Mouse (Mus musculus) embryonic facial prominence, embryonic 10.5 days (tissue): ENCODE results near the gene Snx20. TPM values are rescaled to one million over a fixed set of nuclear protein-coding genes. Genes with fewer than 3 reads are reported as not detected.

Experiments used
- DNase-seq: peaks from one replicate; pipeline ENCODE4 v3.0.0-alpha.2; 2017; ENCODE audit warnings: low spot score
- H3K27ac ChIP-seq: fragments of 300-500 bp; sonication (generic); replicated peaks from 2 replicates; pipeline ENCODE4 v1.5.1; 2016; ENCODE audit warnings: mild to moderate bottlenecking
- H3K27me3 ChIP-seq: fragments of 300-500 bp; sonication (generic); replicated peaks from 2 replicates; pipeline ENCODE4 v1.6.1; 2016; ENCODE audit warnings: low read depth, mild to moderate bottlenecking; ENCODE audit not compliant: poor library complexity, severe bottlenecking
- H3K36me3 ChIP-seq: fragments of 300-500 bp; sonication (generic); replicated peaks from 2 replicates; pipeline ENCODE4 v1.6.1; 2016; ENCODE audit warnings: mild to moderate bottlenecking, moderate library complexity
- H3K4me1 ChIP-seq: fragments of 300-500 bp; sonication (generic); 2 replicates; pipeline ENCODE4 v1.6.1; 2016
- H3K4me3 ChIP-seq: fragments of 300-500 bp; sonication (generic); 2 replicates; pipeline ENCODE4 v1.5.1; 2016; ENCODE audit warnings: mild to moderate bottlenecking, moderate library complexity
- H3K9me3 ChIP-seq: fragments of 300-500 bp; sonication (generic); 2 replicates; pipeline ENCODE4 v1.6.1; 2016; ENCODE audit warnings: mild to moderate bottlenecking
- WGBS: fragments of 180-500 bp; shearing (Covaris S2); methylation state at CpG from one replicate; pipeline ENCODE4 v1.1.7; 2016; 5-methylcytosine and 5-hydroxymethylcytosine counted together
- polyA plus RNA-seq: library from polyadenylated mRNA; unstranded; fragments of >200 nt; fragmentation: Nextera tagmentation; extraction: Ambion mirVana; gene quantifications from 2 replicates; pipeline ENCODE4 v1.2.1, GENCODE M21; 2016

The Snx20 gene
- polyA plus RNA-seq, 1 experiment from 2014 or later = 0.65 TPM

- Histone ChIP-seq H3K9me3 (no peaks in the 10 kb centered on the region), H3K4me3 (no peak overlapping the region), H3K27me3 (peaks cover 21% of the 10 kb centered on the region; the same call in 1 of the 2 replicates), H3K27ac (no peak overlapping the region), H3K36me3 (no peaks in the 10 kb centered on the region), H3K4me1 (peaks cover 15% of the 10 kb centered on the region)
- 79% methylated on average over 5 of the region's 5 CpGs for WGBS
- no peak for DNase-seq
These were observed 20.9 kb downstream of the Snx20 start for GRCm38 (mm10) chr8:88614981-88615380.

- Histone ChIP-seq H3K27ac (no peak overlapping the region), H3K9me3 (no peaks in the 10 kb centered on the region), H3K36me3 (no peaks in the 10 kb centered on the region), H3K4me3 (no peak overlapping the region), H3K4me1 (peaks cover 34% of the 10 kb centered on the region), H3K27me3 (0 out of 2 replicates have a peak, but pooled peaks cover 3% of the 10 kb centered on the region)
- DNase-seq = no peak
- WGBS = 69% methylated on average over 6 of the region's 6 CpGs
These were observed 25.7 kb downstream of the Snx20 start for GRCm38 (mm10) chr8:88610271-88610670.

GRCm38 (mm10) chr8:88609036-88609435 lies 26.9 kb downstream of the Snx20 start:
- H3K36me3 ChIP-seq = no peaks in the 10 kb centered on the region
- H3K4me1 ChIP-seq = peaks cover 46% of the 10 kb centered on the region
- 80% methylated on average over 8 of the region's 8 CpGs for WGBS
- no peak for DNase-seq
- no peaks in the 10 kb centered on the region for H3K9me3 ChIP-seq
- H3K4me3 ChIP-seq = no peak overlapping the region
- H3K27ac ChIP-seq = 0 out of 2 replicates have a peak overlapping the region, but pooled peaks have one; percentile 20
- 0 out of 2 replicates have a peak, but pooled peaks cover 3% of the 10 kb centered on the region for H3K27me3 ChIP-seq

GRCm38 (mm10) chr8:88605361-88606040 lies 30.4 kb downstream of the Snx20 start:
- 0 out of 2 replicates have a peak, but pooled peaks cover 3% of the 10 kb centered on the region for H3K27me3 ChIP-seq
- DNase-seq = no peak
- 0 out of 2 replicates have a peak, but pooled peaks cover 4% of the 10 kb centered on the region for H3K9me3 ChIP-seq
- peaks cover 53% of the 10 kb centered on the region for H3K4me1 ChIP-seq
- H3K36me3 ChIP-seq = no peaks in the 10 kb centered on the region
- H3K27ac ChIP-seq = peak overlapping the region; percentile 84
- H3K4me3 ChIP-seq = no peak overlapping the region
- WGBS = 58% methylated on average over 13 of the region's 13 CpGs

GRCm38 (mm10) chr8:88604065-88605038 lies 31.6 kb downstream of the Snx20 start:
- peaks cover 45% of the 10 kb centered on the region for H3K4me1 ChIP-seq
- WGBS = 7% methylated on average over 20 of the region's 20 CpGs

GRCm38 (mm10) chr8:88603446-88603989 lies 32.4 kb downstream of the Snx20 start:
- H3K27ac ChIP-seq = peak overlapping the region; percentile 84
- H3K9me3 ChIP-seq = 0 out of 2 replicates have a peak, but pooled peaks cover 4% of the 10 kb centered on the region
- peaks cover 39% of the 10 kb centered on the region for H3K4me1 ChIP-seq
- H3K4me3 ChIP-seq = peak overlapping the region; percentile 53
- no peaks in the 10 kb centered on the region for H3K36me3 ChIP-seq
- peak; percentile 31 for DNase-seq
- H3K27me3 ChIP-seq = no peaks in the 10 kb centered on the region
- 2% methylated on average over 10 of the region's 10 CpGs for WGBS

More at GRCm38 (mm10) chr8:88604065-88605038, 31.6 kb downstream of the Snx20 start:
- peak overlapping the region; percentile 84 for H3K27ac ChIP-seq
- 0 out of 2 replicates have a peak, but pooled peaks cover 3% of the 10 kb centered on the region for H3K27me3 ChIP-seq
- peak; percentile 98 for DNase-seq
- no peaks in the 10 kb centered on the region for H3K36me3 ChIP-seq
- H3K9me3 ChIP-seq = 0 out of 2 replicates have a peak, but pooled peaks cover 4% of the 10 kb centered on the region
- H3K4me3 ChIP-seq = peak overlapping the region; percentile 53

GRCm38 (mm10) chr8:88599491-88599890 lies 36.4 kb downstream of the Snx20 start:
- H3K36me3 ChIP-seq = no peaks in the 10 kb centered on the region
- no peak for DNase-seq
- H3K9me3 ChIP-seq = 0 out of 2 replicates have a peak, but pooled peaks cover 4% of the 10 kb centered on the region
- no peak overlapping the region for H3K27ac ChIP-seq
- H3K4me1 ChIP-seq = peaks cover 19% of the 10 kb centered on the region
- no peak overlapping the region for H3K4me3 ChIP-seq
- 88% methylated on average over 7 of the region's 7 CpGs for WGBS
- H3K27me3 ChIP-seq = no peaks in the 10 kb centered on the region

GRCm38 (mm10) chr8:88598578-88598977 lies 37.4 kb downstream of the Snx20 start:
- Histone ChIP-seq H3K27ac (peak overlapping the region; percentile 4; the same call in 1 of the 2 replicates), H3K36me3 (no peaks in the 10 kb centered on the region), H3K27me3 (no peaks in the 10 kb centered on the region), H3K9me3 (0 out of 2 replicates have a peak, but pooled peaks cover 4% of the 10 kb centered on the region), H3K4me1 (peaks cover 10% of the 10 kb centered on the region), H3K4me3 (no peak overlapping the region)
- 69% methylated on average over 5 of the region's 5 CpGs for WGBS
- no peak for DNase-seq

- no peaks in the 10 kb centered on the region for H3K9me3 ChIP-seq
- H3K27me3 ChIP-seq = no peaks in the 10 kb centered on the region
- peaks cover 21% of the 10 kb centered on the region for H3K36me3 ChIP-seq
- H3K4me3 ChIP-seq = no peak overlapping the region
- no peak overlapping the region for H3K27ac ChIP-seq
- H3K4me1 ChIP-seq = 0 out of 2 replicates have a peak, but pooled peaks cover 2% of the 10 kb centered on the region
- WGBS = 86% methylated on average over 12 of the region's 12 CpGs
- DNase-seq = no peak
These were observed 39.9 kb downstream of the Snx20 start for GRCm38 (mm10) chr8:88596042-88596441.

- H3K36me3 ChIP-seq = peaks cover 42% of the 10 kb centered on the region
- WGBS = 97% methylated on average over 1 of the region's 1 CpGs
- H3K4me3 ChIP-seq = no peak overlapping the region
These were observed 42.0 kb downstream of the Snx20 start for GRCm38 (mm10) chr8:88593947-88594346.

GRCm38 (mm10) chr8:88590226-88590625 lies 45.7 kb downstream of the Snx20 start:
- peaks cover 77% of the 10 kb centered on the region for H3K36me3 ChIP-seq
- no peaks in the 10 kb centered on the region for H3K4me1 ChIP-seq
- no peak overlapping the region for H3K27ac ChIP-seq
- 83% methylated on average over 6 of the region's 6 CpGs for WGBS
- H3K4me3 ChIP-seq = no peak overlapping the region
- no peaks in the 10 kb centered on the region for H3K9me3 ChIP-seq
- no peaks in the 10 kb centered on the region for H3K27me3 ChIP-seq
- DNase-seq = no peak

More at GRCm38 (mm10) chr8:88593947-88594346, 42.0 kb downstream of the Snx20 start:
- H3K27ac ChIP-seq = no peak overlapping the region
- H3K27me3 ChIP-seq = no peaks in the 10 kb centered on the region
- no peak for DNase-seq
- no peaks in the 10 kb centered on the region for H3K9me3 ChIP-seq
- H3K4me1 ChIP-seq = 0 out of 2 replicates have a peak, but pooled peaks cover 2% of the 10 kb centered on the region
